ENCODE assay signal across 9 mouse cellular contexts in genomic region chr2:102002408-102002973, GRCm38 (mm10).
DNase-seq lines count a peak whose midpoint lies in the region; ATAC-seq and TF ChIP-seq lines count a peak whose summit lies in the region.
"Had no signal": no experiment of that assay in that cellular context is flagged by ENCODE, and none has a peak within 500 bp of the region (broad histone marks: within the 10 kb centered on the region; RNA-seq: fewer than 3 reads in every experiment).

No protein-coding gene starts in this region.

- H3K4me1 ChIP-seq in lung, postnatal 0 days (ENCODE audit: insufficient read depth, low read depth, low read length), result peaks cover 18% of the 10 kb centered on the region; the same call in 1 of the 2 replicates
- peaks cover 14% of the 10 kb centered on the region for H3K4me1 ChIP-seq in liver, postnatal 0 days (ENCODE audit: insufficient read depth)
- H3K4me1 ChIP-seq: liver, embryonic 15.5 days had no signal

- no peak for TF ChIP-seq CTCF in lung, postnatal 0 days (IDR thresholded peaks at IDR 0.05)
- TF ChIP-seq CTCF in liver, postnatal 0 days (IDR thresholded peaks at IDR 0.05; ENCODE audit: low read depth), result no peak

- H3K27me3 ChIP-seq in lung, postnatal 0 days (replicated peaks; ENCODE audit: insufficient read depth, low read length), result no peaks in the 10 kb centered on the region
- no peaks in the 10 kb centered on the region for H3K27me3 ChIP-seq in liver, postnatal 0 days (ENCODE audit: insufficient read depth, low read length)
- H3K27me3 ChIP-seq: liver, embryonic 15.5 days had no signal

- H3K36me3 ChIP-seq in lung, postnatal 0 days (ENCODE audit: insufficient read depth, low read length), result no peaks in the 10 kb centered on the region
- no peaks in the 10 kb centered on the region for H3K36me3 ChIP-seq in liver, postnatal 0 days (replicated peaks; ENCODE audit: insufficient read depth, low read length)
- H3K36me3 ChIP-seq: liver, embryonic 15.5 days had no signal

- no peak for TF ChIP-seq EP300 in lung, postnatal 0 days (IDR thresholded peaks at IDR 0.05)
- no peak for TF ChIP-seq EP300 in liver, postnatal 0 days (IDR thresholded peaks at IDR 0.05; ENCODE audit: low read depth)

- peak; percentile 25 for DNase-seq in embryo, embryonic 9.5 days (ENCODE audit: extremely low spot score)
- no peak for DNase-seq in embryo, embryonic 10.5 days (ENCODE audit: low spot score)
- DNase-seq in lung, postnatal 0 days (ENCODE audit: low spot score), result no peak
- DNase-seq in lung, postnatal 36 days, result no peak
- DNase-seq in liver, postnatal 0 days, result no peak
- no peak for DNase-seq in adrenal gland, postnatal 4 days (ENCODE audit: low spot score in 2 of 2)
- no peak for DNase-seq in spleen, postnatal 36 days (ENCODE audit: low spot score in 2 of 2)
- no peak for DNase-seq in ovary, postnatal 36 days (ENCODE audit: low spot score)

- no peak overlapping the region for H3K4me3 ChIP-seq in lung, postnatal 0 days (ENCODE audit: low read depth, low read length)
- H3K4me3 ChIP-seq in liver, postnatal 0 days (ENCODE audit: low read depth, low read length), result no peak overlapping the region
- H3K4me3 ChIP-seq: liver, embryonic 15.5 days had no signal

- ATAC-seq in lung, postnatal 0 days, result no peak
- ATAC-seq in liver, postnatal 0 days, result no peak

- WGBS in lung, postnatal 0 days, result 33% methylated on average over 12 of the region's 12 CpGs
- WGBS in liver, postnatal 0 days (ENCODE audit: insufficient replicate concordance), result 49% methylated on average over 12 of the region's 12 CpGs

- no peak overlapping the region for H3K9ac ChIP-seq in lung, postnatal 0 days (replicated peaks; ENCODE audit: low read depth)
- H3K9ac ChIP-seq in liver, postnatal 0 days (replicated peaks), result no peak overlapping the region
- H3K9ac ChIP-seq: liver, embryonic 15.5 days had no signal

- H3K27ac ChIP-seq in lung, postnatal 0 days (ENCODE audit: low read length), result 0 out of 2 replicates have a peak overlapping the region, but pooled peaks have one; percentile 0
- no peak overlapping the region for H3K27ac ChIP-seq in liver, postnatal 0 days (ENCODE audit: low read depth)
- H3K27ac ChIP-seq: liver, embryonic 15.5 days had no signal

- H3K4me2 ChIP-seq in lung, postnatal 0 days (replicated peaks; ENCODE audit: low read depth, low read length), result peak overlapping the region; percentile 3
- 0 out of 2 replicates have a peak overlapping the region, but pooled peaks have one; percentile 4 for H3K4me2 ChIP-seq in liver, postnatal 0 days (ENCODE audit: low read depth, low read length)
- H3K4me2 ChIP-seq: liver, embryonic 15.5 days had no signal

- H3K9me3 ChIP-seq in lung, postnatal 0 days (ENCODE audit: low read length), result no peaks in the 10 kb centered on the region
- no peaks in the 10 kb centered on the region for H3K9me3 ChIP-seq in liver, postnatal 0 days (ENCODE audit: low read length)
- H3K9me3 ChIP-seq: liver, embryonic 15.5 days had no signal
